Mouse (Mus musculus): ENCODE data around the gene Aldh2. TPM values are rescaled to one million over a fixed set of nuclear protein-coding genes. Genes with fewer than 3 reads are reported as not detected.
A peak's percentile ranks its signal among the peaks of the same experiment; 100 is the strongest.

The Aldh2 gene
- polyA plus RNA-seq, 1 experiment from 2014 or later: 181 TPM

GRCm38 (mm10) chr5:121594714-121595313, 1.2 kb upstream of the Aldh2 start:
- Histone ChIP-seq H3K9ac (no peak overlapping the region; the same call in 1 of the 2 replicates), H3K36me3 (replicated peaks) (no peaks in the 10 kb centered on the region), H3K9me3 (replicated peaks) (no peaks in the 10 kb centered on the region), H3K4me2 (peak overlapping the region; percentile 98), H3K27me3 (peaks cover 12% of the 10 kb centered on the region; the same call in 1 of the 2 replicates), H3K4me3 (replicated peaks) (peak overlapping the region; percentile 80; the same call in 1 of the 2 replicates), H3K27ac (replicated peaks) (peak overlapping the region; percentile 91; the same call in 1 of the 2 replicates), H3K4me1 (replicated peaks) (peaks cover 73% of the 10 kb centered on the region)
- no peak for ATAC-seq (ENCODE audit: insufficient read depth)
- WGBS (ENCODE audit: insufficient replicate concordance): 62% methylated on average over 6 of the region's 6 CpGs

DNA sequence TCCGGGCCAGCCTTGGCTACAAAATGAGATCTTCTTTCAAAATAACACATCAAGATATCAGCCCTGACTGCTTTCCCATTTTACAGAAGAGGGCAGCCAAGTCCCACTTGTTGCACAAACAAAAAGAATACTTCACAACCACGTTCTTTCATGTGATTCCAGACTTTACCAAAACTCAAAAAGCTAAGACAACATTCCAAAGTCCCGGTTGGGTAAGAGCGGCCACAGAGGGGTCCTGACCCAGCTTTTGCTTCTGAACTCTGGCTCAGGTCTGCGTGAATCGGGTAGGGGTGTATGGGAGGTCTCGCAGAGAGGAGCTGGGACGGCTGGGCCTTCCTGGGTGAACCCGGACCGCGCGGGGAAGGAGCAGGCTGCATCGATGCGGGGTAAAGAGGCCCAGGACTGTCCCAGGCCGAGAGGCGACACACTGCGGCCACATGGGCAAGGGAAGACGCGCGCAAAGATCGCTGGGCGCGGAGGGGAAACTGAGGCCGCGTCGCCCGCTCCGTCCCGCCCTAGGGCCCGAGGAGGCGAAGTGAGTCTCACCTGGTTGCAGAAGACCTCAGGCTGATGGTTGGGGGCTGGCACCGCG, 712 bp downstream of the Aldh2 start:
- Histone ChIP-seq H3K9me3 (replicated peaks) (no peaks in the 10 kb centered on the region), H3K4me3 (replicated peaks) (peak overlapping the region; percentile 80), H3K4me2 (peak overlapping the region; percentile 98), H3K27ac (replicated peaks) (peak overlapping the region; percentile 91), H3K4me1 (replicated peaks) (peaks cover 78% of the 10 kb centered on the region), H3K27me3 (peaks cover 12% of the 10 kb centered on the region; the same call in 1 of the 2 replicates), H3K9ac (peak overlapping the region; percentile 82), H3K36me3 (replicated peaks) (no peaks in the 10 kb centered on the region)
- peak; percentile 33 for ATAC-seq (ENCODE audit: insufficient read depth)
- 5% methylated on average over 33 of the region's 33 CpGs for WGBS (ENCODE audit: insufficient replicate concordance)

DNA sequence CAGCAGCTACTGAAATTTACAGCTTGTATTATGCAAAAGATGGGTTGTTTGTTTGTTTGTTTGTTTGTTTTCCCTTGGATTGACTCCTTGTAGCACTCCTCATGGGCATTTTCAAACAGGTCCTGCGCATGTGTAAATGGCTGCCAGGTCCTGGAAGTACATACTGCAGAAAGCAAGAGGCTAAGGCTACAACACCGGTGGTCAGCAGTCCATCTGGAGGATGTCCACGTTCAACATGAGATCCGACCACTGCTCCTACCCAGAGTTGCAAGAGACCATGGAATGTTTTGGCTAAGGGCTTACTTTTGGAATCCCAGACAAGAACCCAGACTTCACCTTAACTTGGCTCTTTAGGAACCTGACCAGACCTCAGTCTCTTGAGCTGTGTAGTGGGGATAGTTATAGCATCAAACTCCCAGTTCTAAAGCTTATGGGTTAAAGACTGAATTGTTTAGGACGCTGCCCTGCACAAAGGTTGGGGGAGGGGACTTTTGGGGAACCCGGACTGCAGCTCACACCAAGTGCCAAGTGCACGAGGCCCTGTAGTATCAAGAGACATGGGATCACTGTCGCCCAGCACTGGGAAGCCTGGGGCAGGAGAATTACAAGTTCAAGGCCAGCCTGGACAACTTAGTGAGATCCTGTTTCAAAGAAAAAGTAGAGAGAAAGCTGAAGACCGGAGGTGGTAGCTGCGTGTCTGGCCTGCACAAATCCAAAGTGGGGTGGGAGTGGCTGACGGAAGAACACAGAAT, 1.4 kb downstream of the Aldh2 start:
- no peak for ATAC-seq (ENCODE audit: insufficient read depth)
- WGBS (ENCODE audit: insufficient replicate concordance): 53% methylated on average over 11 of the region's 11 CpGs
- Histone ChIP-seq H3K4me2 (peak overlapping the region; percentile 98), H3K4me1 (replicated peaks) (peaks cover 79% of the 10 kb centered on the region), H3K9me3 (replicated peaks) (no peaks in the 10 kb centered on the region), H3K27ac (replicated peaks) (peak overlapping the region; percentile 61), H3K27me3 (peaks cover 12% of the 10 kb centered on the region; the same call in 1 of the 2 replicates), H3K36me3 (replicated peaks) (no peaks in the 10 kb centered on the region), H3K9ac (peak overlapping the region; percentile 82; the same call in 1 of the 2 replicates), H3K4me3 (replicated peaks) (peak overlapping the region; percentile 80)

GRCm38 (mm10) chr5:121591417-121592063, 2.1 kb downstream of the Aldh2 start:
- Histone ChIP-seq H3K27me3 (peaks cover 10% of the 10 kb centered on the region; the same call in 1 of the 2 replicates), H3K9ac (0 out of 2 replicates have a peak overlapping the region, but pooled peaks have one; percentile 1), H3K4me1 (replicated peaks) (peaks cover 79% of the 10 kb centered on the region), H3K9me3 (replicated peaks) (no peaks in the 10 kb centered on the region), H3K4me3 (replicated peaks) (peak overlapping the region; percentile 80), H3K4me2 (peak overlapping the region; percentile 98), H3K27ac (replicated peaks) (peak overlapping the region; percentile 61), H3K36me3 (replicated peaks) (no peaks in the 10 kb centered on the region)
- no peak for ATAC-seq (ENCODE audit: insufficient read depth)
- 43% methylated on average over 11 of the region's 11 CpGs for WGBS (ENCODE audit: insufficient replicate concordance)

- no peak overlapping the region for H3K4me3 ChIP-seq (replicated peaks)
Observed at GRCm38 (mm10) chr5:121589928-121590327, 3.7 kb downstream of the Aldh2 start.

GRCm38 (mm10) chr5:121586400-121587039, 7.1 kb downstream of the Aldh2 start:
- no peaks in the 10 kb centered on the region for H3K9me3 ChIP-seq (replicated peaks)
- no peaks in the 10 kb centered on the region for H3K27me3 ChIP-seq
- H3K4me3 ChIP-seq (replicated peaks): no peak overlapping the region
- peak overlapping the region; percentile 26 for H3K27ac ChIP-seq (replicated peaks)
- no peak overlapping the region for H3K9ac ChIP-seq
- no peaks in the 10 kb centered on the region for H3K36me3 ChIP-seq (replicated peaks)
- H3K4me2 ChIP-seq: peak overlapping the region; percentile 27
- ATAC-seq (ENCODE audit: insufficient read depth): no peak
- 4% methylated on average over 6 of the region's 6 CpGs for WGBS (ENCODE audit: insufficient replicate concordance)
- H3K4me1 ChIP-seq (replicated peaks): peaks cover 62% of the 10 kb centered on the region

More at GRCm38 (mm10) chr5:121589928-121590327, 3.7 kb downstream of the Aldh2 start:
- Histone ChIP-seq H3K4me2 (no peak overlapping the region), H3K27me3 (no peaks in the 10 kb centered on the region), H3K36me3 (replicated peaks) (no peaks in the 10 kb centered on the region), H3K9me3 (replicated peaks) (no peaks in the 10 kb centered on the region), H3K27ac (replicated peaks) (no peak overlapping the region), H3K4me1 (replicated peaks) (peaks cover 76% of the 10 kb centered on the region), H3K9ac (no peak overlapping the region)
- ATAC-seq (ENCODE audit: insufficient read depth): no peak
- 62% methylated on average over 6 of the region's 6 CpGs for WGBS (ENCODE audit: insufficient replicate concordance)

GRCm38 (mm10) chr5:121585699-121586098, 7.9 kb downstream of the Aldh2 start:
- Histone ChIP-seq H3K36me3 (replicated peaks) (peaks cover under 1% of the 10 kb centered on the region; the same call in 1 of the 2 replicates), H3K27me3 (no peaks in the 10 kb centered on the region), H3K4me2 (no peak overlapping the region), H3K4me3 (replicated peaks) (no peak overlapping the region), H3K9me3 (replicated peaks) (no peaks in the 10 kb centered on the region), H3K9ac (no peak overlapping the region), H3K4me1 (replicated peaks) (peaks cover 55% of the 10 kb centered on the region), H3K27ac (replicated peaks) (peak overlapping the region; percentile 26)
- ATAC-seq (ENCODE audit: insufficient read depth): no peak
- 71% methylated on average over 5 of the region's 5 CpGs for WGBS (ENCODE audit: insufficient replicate concordance)

GRCm38 (mm10) chr5:121585005-121585404, 8.6 kb downstream of the Aldh2 start:
- Histone ChIP-seq H3K4me3 (replicated peaks) (no peak overlapping the region), H3K36me3 (replicated peaks) (peaks cover 8% of the 10 kb centered on the region), H3K9ac (no peak overlapping the region), H3K27me3 (no peaks in the 10 kb centered on the region), H3K27ac (replicated peaks) (peak overlapping the region; percentile 65; the same call in 1 of the 2 replicates), H3K4me2 (no peak overlapping the region), H3K9me3 (replicated peaks) (no peaks in the 10 kb centered on the region), H3K4me1 (replicated peaks) (peaks cover 49% of the 10 kb centered on the region)
- no peak for ATAC-seq (ENCODE audit: insufficient read depth)
- WGBS (ENCODE audit: insufficient replicate concordance): 83% methylated on average over 10 of the region's 10 CpGs

- Histone ChIP-seq H3K9me3 (replicated peaks) (no peaks in the 10 kb centered on the region), H3K9ac (no peak overlapping the region), H3K27me3 (no peaks in the 10 kb centered on the region), H3K27ac (replicated peaks) (peak overlapping the region; percentile 65), H3K4me3 (replicated peaks) (no peak overlapping the region), H3K4me1 (replicated peaks) (peaks cover 47% of the 10 kb centered on the region), H3K36me3 (replicated peaks) (peaks cover 19% of the 10 kb centered on the region), H3K4me2 (peak overlapping the region; percentile 29)
- peak; percentile 72 for ATAC-seq (ENCODE audit: insufficient read depth)
- 36% methylated on average over 12 of the region's 12 CpGs for WGBS (ENCODE audit: insufficient replicate concordance)
Observed at GRCm38 (mm10) chr5:121583765-121584501, 9.7 kb downstream of the Aldh2 start.

DNA sequence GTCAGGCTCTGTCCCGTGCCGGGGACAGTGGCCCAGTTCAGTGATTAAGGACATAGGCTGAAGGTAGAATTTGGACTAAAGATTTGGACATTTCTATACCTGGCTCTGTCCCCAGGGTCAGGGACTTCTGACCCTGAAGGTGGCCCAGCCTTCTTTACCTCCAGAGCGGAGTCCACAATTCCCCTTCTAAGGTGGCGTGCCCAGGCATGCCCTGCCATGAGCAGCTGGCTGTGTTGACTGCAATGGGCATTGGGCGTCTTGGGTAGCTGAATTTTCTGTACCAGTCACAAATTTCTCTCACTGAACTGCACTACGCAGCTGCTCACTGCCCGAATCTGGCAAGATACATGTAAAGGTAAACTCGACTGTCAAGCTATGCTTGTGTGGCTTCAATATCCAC, 11.7 kb downstream of the Aldh2 start:
- Histone ChIP-seq H3K4me3 (replicated peaks) (no peak overlapping the region), H3K4me1 (replicated peaks) (peaks cover 28% of the 10 kb centered on the region), H3K9ac (no peak overlapping the region), H3K27me3 (no peaks in the 10 kb centered on the region), H3K4me2 (no peak overlapping the region), H3K27ac (replicated peaks) (no peak overlapping the region), H3K36me3 (replicated peaks) (peaks cover 36% of the 10 kb centered on the region), H3K9me3 (replicated peaks) (no peaks in the 10 kb centered on the region)
- no peak for ATAC-seq (ENCODE audit: insufficient read depth)
- WGBS (ENCODE audit: insufficient replicate concordance): 77% methylated on average over 8 of the region's 8 CpGs

All from liver, embryonic 15.5 days (tissue).